In the genomic region with DNA sequence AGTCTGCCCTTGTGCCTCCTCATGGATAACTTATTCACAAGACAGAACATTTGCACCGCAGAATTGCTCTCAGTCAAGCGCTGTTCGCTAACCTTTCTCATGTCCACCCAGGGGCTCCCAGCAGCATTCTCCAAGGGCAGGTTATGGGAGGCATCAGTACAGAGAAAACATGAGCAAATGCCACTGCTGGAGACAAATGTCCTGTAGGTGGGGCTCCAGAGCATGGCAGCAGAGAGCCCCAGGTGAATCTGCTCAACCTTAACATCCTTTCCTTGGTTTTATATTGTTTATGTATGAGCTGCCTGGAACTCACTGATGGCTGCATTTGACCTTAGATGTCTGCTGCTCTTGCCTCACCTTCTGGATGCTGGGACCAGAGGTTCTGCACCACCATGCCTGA, we compare ENCODE assay signal across 22 mouse cellular contexts. TPM values are rescaled to one million over a fixed set of nuclear protein-coding genes. Genes with fewer than 3 reads are reported as not detected.
DNase-seq lines count a peak whose midpoint lies in the region; ATAC-seq and TF ChIP-seq lines count a peak whose summit lies in the region.
"Had no signal": no experiment of that assay in that cellular context is flagged by ENCODE, and none has a peak within 500 bp of the region (broad histone marks: within the 10 kb centered on the region; RNA-seq: fewer than 3 reads in every experiment).

No protein-coding gene starts in this region.

- H3K4me2 ChIP-seq in kidney, postnatal 0 days (ENCODE audit: low read length) = no peak overlapping the region
- H3K4me2 ChIP-seq in midbrain, postnatal 0 days (ENCODE audit: low read depth, low read length, poor library complexity, severe bottlenecking) = no peak overlapping the region
- no peak overlapping the region for H3K4me2 ChIP-seq in midbrain, embryonic 14.5 days (ENCODE audit: low read length)
- no peak overlapping the region for H3K4me2 ChIP-seq in stomach, postnatal 0 days (replicated peaks; ENCODE audit: low read depth)
- H3K4me2 ChIP-seq: forebrain, embryonic 13.5 days; heart, embryonic 13.5 days; neural tube, embryonic 12.5 days had no signal

- peaks cover 7% of the 10 kb centered on the region; the same call in 1 of the 2 replicates for H3K4me1 ChIP-seq in kidney, postnatal 0 days (replicated peaks; ENCODE audit: insufficient read depth, low read length)
- peaks cover 4% of the 10 kb centered on the region; the same call in 1 of the 2 replicates for H3K4me1 ChIP-seq in midbrain, postnatal 0 days (ENCODE audit: insufficient read depth, low read length)
- H3K4me1 ChIP-seq in midbrain, embryonic 14.5 days (ENCODE audit: control insufficient read depth, insufficient read depth, low read length) = peaks cover 8% of the 10 kb centered on the region; the same call in 1 of the 2 replicates
- H3K4me1 ChIP-seq in bone marrow, adult 2 months (ENCODE audit: control insufficient read depth, insufficient read depth, low read length) = no peaks in the 10 kb centered on the region
- H3K4me1 ChIP-seq in stomach, postnatal 0 days (replicated peaks; ENCODE audit: control insufficient read depth, insufficient read depth) = no peaks in the 10 kb centered on the region; the same call in 1 of the 2 replicates

- TF ChIP-seq EP300 in stomach, postnatal 0 days (optimal IDR thresholded peaks at IDR 0.05) = no peak

- no peak overlapping the region for H3K27ac ChIP-seq in kidney, postnatal 0 days
- no peak overlapping the region for H3K27ac ChIP-seq in midbrain, postnatal 0 days (ENCODE audit: low read depth, low read length)
- no peak overlapping the region for H3K27ac ChIP-seq in midbrain, embryonic 14.5 days (replicated peaks; ENCODE audit: low read depth, low read length)
- H3K27ac ChIP-seq in bone marrow, adult 2 months (ENCODE audit: control insufficient read depth, insufficient read depth, low read depth, low read length, poor library complexity) = no peak overlapping the region
- no peak overlapping the region for H3K27ac ChIP-seq in stomach, postnatal 0 days (replicated peaks)
- H3K27ac ChIP-seq: forebrain, embryonic 13.5 days; neural tube, embryonic 12.5 days had no signal

- DNase-seq in kidney, postnatal 0 days (ENCODE audit: low spot score) = no peak
- DNase-seq in kidney, adult 9 months = no peak
- no peak for DNase-seq in midbrain, postnatal 0 days (ENCODE audit: low spot score)
- no peak for DNase-seq in midbrain, embryonic 14.5 days
- DNase-seq in stomach, postnatal 0 days (ENCODE audit: low spot score) = no peak
- no peak for DNase-seq in cerebellum, postnatal 36 days
- DNase-seq: cerebellum, adult 9-10 months; heart, postnatal 4 days; kidney, postnatal 10 days; spleen, adult 18-20 months; thymus, postnatal 14 days had no signal

- no peak overlapping the region for H3K4me3 ChIP-seq in kidney, postnatal 0 days (replicated peaks; ENCODE audit: low read depth, low read length)
- no peak overlapping the region for H3K4me3 ChIP-seq in midbrain, postnatal 0 days (ENCODE audit: low read depth, low read length)
- H3K4me3 ChIP-seq in midbrain, embryonic 14.5 days (replicated peaks; ENCODE audit: low read depth, low read length) = no peak overlapping the region
- no peak overlapping the region for H3K4me3 ChIP-seq in bone marrow, adult 2 months (replicated peaks; ENCODE audit: control insufficient read depth, low read depth, low read length)
- no peak overlapping the region for H3K4me3 ChIP-seq in stomach, postnatal 0 days (ENCODE audit: low read depth, low read length)
- H3K4me3 ChIP-seq: forebrain, embryonic 13.5 days; heart, embryonic 13.5 days; megakaryocyte, embryonic 14.5 days; neural tube, embryonic 12.5 days had no signal

- peak; percentile 64 for TF ChIP-seq CTCF in kidney, postnatal 0 days (IDR thresholded peaks at IDR 0.05; ENCODE audit: low read depth)
- TF ChIP-seq CTCF in midbrain, postnatal 0 days (IDR thresholded peaks at IDR 0.05) = peak; percentile 43
- 0 out of 2 replicates have a peak, but pooled peaks have one; percentile 15 for TF ChIP-seq CTCF in bone marrow, adult 2 months (IDR thresholded peaks at IDR 0.05; ENCODE audit: control insufficient read depth, insufficient read depth, low read length)
- TF ChIP-seq CTCF in stomach, postnatal 0 days (IDR thresholded peaks at IDR 0.05; ENCODE audit: low read depth) = peak; percentile 60

- ATAC-seq in kidney, postnatal 0 days (replicated peaks; ENCODE audit: low FRiP score, low read depth) = no peak
- no peak for ATAC-seq in midbrain, postnatal 0 days (ENCODE audit: low FRiP score)
- ATAC-seq in midbrain, embryonic 14.5 days (ENCODE audit: low FRiP score, low TSS enrichment) = no peak
- no peak for ATAC-seq in stomach, postnatal 0 days (ENCODE audit: low FRiP score, low TSS enrichment)
- ATAC-seq: forebrain, embryonic 13.5 days; inflammation-experienced regulatory T-cells, adult 6 months; Patski had no signal

- no peaks in the 10 kb centered on the region for H3K27me3 ChIP-seq in kidney, postnatal 0 days (ENCODE audit: insufficient read depth, low read length)
- no peaks in the 10 kb centered on the region for H3K27me3 ChIP-seq in midbrain, postnatal 0 days (ENCODE audit: insufficient read depth, low read length)
- no peaks in the 10 kb centered on the region for H3K27me3 ChIP-seq in midbrain, embryonic 14.5 days (ENCODE audit: control insufficient read depth, insufficient read depth, low read length)
- no peaks in the 10 kb centered on the region for H3K27me3 ChIP-seq in stomach, postnatal 0 days (ENCODE audit: control insufficient read depth, insufficient read depth, low read length)
- H3K27me3 ChIP-seq: heart, embryonic 13.5 days; neural tube, embryonic 12.5 days; Patski had no signal

- peaks cover 11% of the 10 kb centered on the region; the same call in 1 of the 2 replicates for H3K36me3 ChIP-seq in kidney, postnatal 0 days (ENCODE audit: insufficient read depth, low read length)
- peaks cover 34% of the 10 kb centered on the region for H3K36me3 ChIP-seq in midbrain, postnatal 0 days (ENCODE audit: insufficient read depth, low read length)
- peaks cover 44% of the 10 kb centered on the region for H3K36me3 ChIP-seq in midbrain, embryonic 14.5 days (ENCODE audit: control insufficient read depth, insufficient read depth, low read length)
- peaks cover 17% of the 10 kb centered on the region; the same call in 1 of the 2 replicates for H3K36me3 ChIP-seq in stomach, postnatal 0 days (ENCODE audit: control insufficient read depth, insufficient read depth, low read length)

- H3K9ac ChIP-seq in kidney, postnatal 0 days (ENCODE audit: low read depth, low read length) = no peak overlapping the region
- H3K9ac ChIP-seq in midbrain, postnatal 0 days (replicated peaks; ENCODE audit: low read length, poor library complexity, severe bottlenecking) = no peak overlapping the region
- no peak overlapping the region for H3K9ac ChIP-seq in midbrain, embryonic 14.5 days (replicated peaks; ENCODE audit: low read length)
- H3K9ac ChIP-seq in stomach, postnatal 0 days (ENCODE audit: low read length) = no peak overlapping the region
- H3K9ac ChIP-seq: forebrain, embryonic 13.5 days; heart, embryonic 13.5 days; neural tube, embryonic 12.5 days had no signal

- no peaks in the 10 kb centered on the region for H3K9me3 ChIP-seq in kidney, postnatal 0 days (replicated peaks; ENCODE audit: low read length)
- H3K9me3 ChIP-seq in midbrain, postnatal 0 days (ENCODE audit: low read length) = no peaks in the 10 kb centered on the region
- no peaks in the 10 kb centered on the region for H3K9me3 ChIP-seq in midbrain, embryonic 14.5 days (ENCODE audit: control insufficient read depth, low read length)
- no peaks in the 10 kb centered on the region for H3K9me3 ChIP-seq in stomach, postnatal 0 days (ENCODE audit: control insufficient read depth, low read length)
- H3K9me3 ChIP-seq: forebrain, embryonic 13.5 days; heart, embryonic 13.5 days; megakaryocyte, embryonic 14.5 days; neural tube, embryonic 12.5 days had no signal

- 91% methylated on average over 3 of the region's 3 CpGs for WGBS in kidney, postnatal 0 days
- 96% methylated on average over 3 of the region's 3 CpGs for WGBS in midbrain, postnatal 0 days
- WGBS in midbrain, embryonic 14.5 days = 98% methylated on average over 3 of the region's 3 CpGs
- WGBS in bone marrow, adult 2 months = 92% methylated on average over 3 of the region's 3 CpGs
- 94% methylated on average over 3 of the region's 3 CpGs for WGBS in stomach, postnatal 0 days

- TF ChIP-seq POLR2A in bone marrow, adult 2 months (IDR thresholded peaks at IDR 0.05; ENCODE audit: borderline replicate concordance, control insufficient read depth, low read depth, low read length) = no peak

RNA-seq across cellular contexts. Expression of a gene that starts 34.5 kb away (rescaled TPM):
- polyA plus RNA-seq in kidney, postnatal 0 days (2015; fragmentation: Nextera tagmentation; extraction: Ambion mirVana) = 12.2 and 13.1 TPM in 2 replicates
- total RNA-seq in midbrain, postnatal 0 days (2014; rRNA removed) = 1.7 TPM in 1 of 2 replicates, not detected in the other
- polyA plus RNA-seq in midbrain, postnatal 0 days (2015; fragmentation: Nextera tagmentation; extraction: Ambion mirVana) = 0.40 TPM in 1 of 2 replicates, not detected in the other
- polyA plus RNA-seq in midbrain, embryonic 14.5 days (2014; fragmentation: Nextera tagmentation; extraction: Ambion mirVana) = 0.07 TPM in 1 of 2 replicates, not detected in the other
- not detected in 2 replicates for polyA plus RNA-seq in bone marrow, adult 2 months (2011; ENCODE audit: insufficient read depth, insufficient read length, low replicate concordance, missing spikeins)
- polyA plus RNA-seq in stomach, postnatal 0 days (2015; fragmentation: Nextera tagmentation; extraction: Ambion mirVana) = 20.3 and 20.8 TPM in 2 replicates
- total RNA-seq: gastrocnemius, postnatal 4 days; layer of hippocampus, adult 8-10 months; left cerebral cortex, postnatal 10 days; monocyte, adult 5-6 weeks had no signal
- polyA plus RNA-seq: forebrain, embryonic 13.5 days; inflammation-experienced regulatory T-cells, adult 6 months; neural tube, embryonic 12.5 days; Patski had no signal
